Mouse (Mus musculus): ENCODE results near the gene Cyp1a2.

The Cyp1a2 gene

GRCm38 (mm10) chr9:57647286-57648108 lies 36.0 kb downstream of the Cyp1a2 start:
- in situ Hi-C loops (cut with MboI, MseI): no loop called here

- in situ Hi-C loops (cut with MboI, MseI): no loop called here
These were observed 36.9 kb downstream of the Cyp1a2 start for GRCm38 (mm10) chr9:57646551-57647103.

GRCm38 (mm10) chr9:57644944-57645893 lies 38.3 kb downstream of the Cyp1a2 start:
- in situ Hi-C loops (cut with MboI, MseI): loop anchor here (5.0 kb wide), 1 partner anchor 93 kb away; the partner anchor contains the start of gene Mpi

- in situ Hi-C loops (cut with MboI, MseI): loop anchor here (5.0 kb wide), 1 partner anchor 92 kb away; the partner anchor contains the start of gene Mpi
These were observed 39.0 kb downstream of the Cyp1a2 start for GRCm38 (mm10) chr9:57644442-57644943.

- in situ Hi-C loops (cut with MboI, MseI): loop anchor here (5.0 kb wide), 1 partner anchor 92 kb away; the partner anchor contains the start of gene Mpi
These were observed 39.7 kb downstream of the Cyp1a2 start for GRCm38 (mm10) chr9:57643856-57644180.

GRCm38 (mm10) chr9:57643169-57643855 lies 40.2 kb downstream of the Cyp1a2 start:
- in situ Hi-C loops (cut with MboI, MseI): loop anchor here (5.0 kb wide), 1 partner anchor 91 kb away; the partner anchor contains the start of gene Mpi

- in situ Hi-C loops (cut with MboI, MseI): loop anchor here (5.0 kb wide), 1 partner anchor 90 kb away; the partner anchor contains the start of gene Mpi
These were observed 41.5 kb downstream of the Cyp1a2 start for GRCm38 (mm10) chr9:57641775-57642550.

- in situ Hi-C loops (cut with MboI, MseI): loop anchor here (5.0 kb wide), 1 partner anchor 89 kb away; the partner anchor contains the start of gene Mpi
These were observed 42.5 kb downstream of the Cyp1a2 start for GRCm38 (mm10) chr9:57641022-57641421.

- in situ Hi-C loops (cut with MboI, MseI): loop anchor here (5.0 kb wide), 1 partner anchor 88 kb away; the partner anchor contains the start of gene Mpi
These were observed 43.1 kb downstream of the Cyp1a2 start for GRCm38 (mm10) chr9:57640384-57640783.

GRCm38 (mm10) chr9:57639661-57640328 lies 43.7 kb downstream of the Cyp1a2 start:
- in situ Hi-C loops (cut with MboI, MseI): loop anchor here (5.0 kb wide), 1 partner anchor 87 kb away; the partner anchor contains the start of gene Mpi

GRCm38 (mm10) chr9:57638651-57639459 lies 44.6 kb downstream of the Cyp1a2 start:
- in situ Hi-C loops (cut with MboI, MseI): no loop called here

GRCm38 (mm10) chr9:57637741-57638322 lies 45.7 kb downstream of the Cyp1a2 start:
- in situ Hi-C loops (cut with MboI, MseI): no loop called here

- in situ Hi-C loops (cut with MboI, MseI): no loop called here
These were observed 46.2 kb downstream of the Cyp1a2 start for GRCm38 (mm10) chr9:57637272-57637671.

GRCm38 (mm10) chr9:57633481-57634024 lies 50.0 kb downstream of the Cyp1a2 start:
- in situ Hi-C loops (cut with MboI, MseI): no loop called here

GRCm38 (mm10) chr9:57629118-57629874 lies 54.2 kb downstream of the Cyp1a2 start:
- in situ Hi-C loops (cut with MboI, MseI): no loop called here

GRCm38 (mm10) chr9:57628717-57629116 lies 54.8 kb downstream of the Cyp1a2 start:
- in situ Hi-C loops (cut with MboI, MseI): no loop called here

- in situ Hi-C loops (cut with MboI, MseI): no loop called here
These were observed 55.6 kb downstream of the Cyp1a2 start for GRCm38 (mm10) chr9:57627892-57628291.

All from T-helper 1 cell (primary cell).